Mouse (Mus musculus) adrenal gland, adult 2 months (tissue): ENCODE measurements at regions not wholly inside any gene's neighbourhood (a gene's known extent, or its start where the extent isn't known, plus 50 kb on each side); places are given as distances from the start of the nearest gene placed in this dataset.

ENCODE experiments used
- DNase-seq: peaks from one replicate; pipeline ENCODE4 v3.0.0; 2021

GRCm38 (mm10) chr6:95179993-95180392 is 63.0 kb downstream of the Kbtbd8 start:
- no peak for DNase-seq

- DNase-seq, result no peak
These were observed 65.2 kb downstream of the Kbtbd8 start for GRCm38 (mm10) chr6:95182238-95182637.

- no peak for DNase-seq
These were observed 68.3 kb downstream of the Kbtbd8 start for GRCm38 (mm10) chr6:95185074-95185931.

- DNase-seq, result no peak
These were observed 79.6 kb downstream of the Kbtbd8 start for GRCm38 (mm10) chr6:95196631-95197030.

- no peak for DNase-seq
These were observed 81.6 kb downstream of the Kbtbd8 start for GRCm38 (mm10) chr6:95198611-95199010.

- DNase-seq, result no peak
These were observed 85.3 kb downstream of the Kbtbd8 start for GRCm38 (mm10) chr6:95202291-95202790.

GRCm38 (mm10) chr6:95202978-95203377 is 85.9 kb downstream of the Kbtbd8 start:
- no peak for DNase-seq

GRCm38 (mm10) chr6:95204231-95204630 is 87.2 kb downstream of the Kbtbd8 start:
- DNase-seq, result no peak

GRCm38 (mm10) chr6:95207063-95207462 is 90.0 kb downstream of the Kbtbd8 start:
- DNase-seq, result peak; percentile 23

GRCm38 (mm10) chr6:95217431-95217830 is 100.4 kb downstream of the Kbtbd8 start:
- DNase-seq, result no peak

- no peak for DNase-seq
These were observed 101.8 kb downstream of the Kbtbd8 start for GRCm38 (mm10) chr6:95218830-95219229.

- peak; percentile 77 for DNase-seq
These were observed 98.4 kb upstream of the Gm10234 start for GRCm38 (mm10) chr6:95223537-95223936.

- DNase-seq, result no peak
These were observed 92.0 kb upstream of the Gm10234 start for GRCm38 (mm10) chr6:95229885-95230284.

GRCm38 (mm10) chr6:95234712-95235111 is 87.2 kb upstream of the Gm10234 start:
- no peak for DNase-seq

GRCm38 (mm10) chr6:95243657-95244056 is 78.3 kb upstream of the Gm10234 start:
- DNase-seq, result no peak

GRCm38 (mm10) chr6:95244911-95245310 is 77.0 kb upstream of the Gm10234 start:
- DNase-seq, result no peak

- no peak for DNase-seq
These were observed 65.6 kb upstream of the Gm10234 start for GRCm38 (mm10) chr6:95256303-95256702.

GRCm38 (mm10) chr6:95261001-95261400 is 60.9 kb upstream of the Gm10234 start:
- no peak for DNase-seq

GRCm38 (mm10) chr6:95264011-95264869 is 57.7 kb upstream of the Gm10234 start:
- no peak for DNase-seq

GRCm38 (mm10) chr6:95269524-95269923 is 52.4 kb upstream of the Gm10234 start:
- peak; percentile 85 for DNase-seq
